Mouse (Mus musculus) cerebellum, adult 8-10 months (tissue): Measurements from ENCODE around the gene Dync1i2.

Source experiments
- DNase-seq: peaks from one replicate; pipeline ENCODE4 v3.0.0; 2022

Gene Dync1i2

GRCm38 (mm10) chr2:71211591-71212359 lies at the start of gene Dync1i2:
Dync1i2 (plus strand) TSS chr2:71211706.
- peak; percentile 92 for DNase-seq

- no peak for DNase-seq
Observed at GRCm38 (mm10) chr2:71162831-71163621, 48.5 kb upstream of the Dync1i2 start.

DNA sequence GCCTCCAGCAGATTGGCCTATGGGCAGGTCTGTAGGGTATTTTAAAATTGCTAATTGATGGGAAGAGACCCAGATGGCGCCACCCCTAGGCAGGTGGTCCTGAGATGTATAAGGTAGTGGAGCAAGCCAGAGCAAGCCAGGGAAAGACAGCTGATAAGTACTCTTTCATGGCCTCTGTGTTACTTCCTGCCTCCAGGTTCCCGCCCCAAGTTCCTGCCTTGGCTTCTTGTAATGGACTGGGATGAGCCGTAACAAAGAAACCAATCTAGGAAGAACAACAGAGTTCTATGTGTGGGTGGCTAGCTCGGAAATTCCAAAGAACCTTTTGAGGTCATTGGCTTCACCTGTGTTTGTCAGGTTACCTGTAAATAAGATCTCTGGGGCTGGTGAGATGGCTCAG lies 44.3 kb upstream of the Dync1i2 start:
- DNase-seq: no peak

DNA sequence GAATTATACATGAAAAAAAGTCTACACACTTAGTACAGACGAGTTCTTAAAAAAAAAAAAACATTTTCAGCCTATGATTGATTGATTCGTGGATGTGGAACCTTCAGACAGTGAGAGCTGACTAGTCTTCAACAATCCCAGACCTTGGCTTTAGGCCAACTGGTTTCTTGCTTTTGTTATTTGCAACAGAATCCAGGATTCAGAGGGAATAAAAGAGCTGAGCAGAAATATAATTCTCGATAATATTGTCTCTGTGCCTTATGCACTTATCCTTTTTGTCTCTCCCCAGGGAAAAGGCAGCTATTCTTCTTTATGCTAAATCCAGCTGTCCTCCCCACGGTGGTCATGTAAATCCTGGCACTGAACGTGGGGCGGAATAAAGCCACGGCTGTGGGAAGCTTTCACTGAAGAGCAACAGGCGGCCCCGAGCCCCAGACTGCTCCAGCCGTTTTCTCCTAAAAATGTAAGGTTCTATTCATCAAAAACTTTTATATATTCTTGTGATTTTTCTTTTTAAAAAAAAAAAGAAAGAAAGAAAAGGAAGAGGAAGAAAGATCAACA lies 43.0 kb upstream of the Dync1i2 start:
- no peak for DNase-seq

DNA sequence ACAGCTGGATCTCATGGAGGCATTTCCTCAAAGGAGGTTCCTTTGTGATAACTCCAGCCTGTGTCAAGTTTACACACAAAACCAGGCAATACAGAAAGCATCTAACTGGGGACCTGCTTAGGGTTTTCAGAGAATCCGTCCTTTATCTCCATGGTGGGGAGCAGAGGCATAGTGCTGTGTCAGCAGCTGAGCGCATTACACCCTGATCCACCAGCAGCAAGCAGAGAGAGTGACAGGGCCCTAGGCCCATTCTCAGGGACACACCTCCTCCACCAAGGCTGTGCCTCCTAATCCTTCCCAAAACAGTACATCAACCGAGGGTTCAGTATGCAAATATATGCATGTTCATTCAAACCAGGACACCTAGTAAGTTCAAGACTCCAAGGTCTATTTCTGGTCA lies 38.5 kb upstream of the Dync1i2 start:
- DNase-seq: no peak

DNA sequence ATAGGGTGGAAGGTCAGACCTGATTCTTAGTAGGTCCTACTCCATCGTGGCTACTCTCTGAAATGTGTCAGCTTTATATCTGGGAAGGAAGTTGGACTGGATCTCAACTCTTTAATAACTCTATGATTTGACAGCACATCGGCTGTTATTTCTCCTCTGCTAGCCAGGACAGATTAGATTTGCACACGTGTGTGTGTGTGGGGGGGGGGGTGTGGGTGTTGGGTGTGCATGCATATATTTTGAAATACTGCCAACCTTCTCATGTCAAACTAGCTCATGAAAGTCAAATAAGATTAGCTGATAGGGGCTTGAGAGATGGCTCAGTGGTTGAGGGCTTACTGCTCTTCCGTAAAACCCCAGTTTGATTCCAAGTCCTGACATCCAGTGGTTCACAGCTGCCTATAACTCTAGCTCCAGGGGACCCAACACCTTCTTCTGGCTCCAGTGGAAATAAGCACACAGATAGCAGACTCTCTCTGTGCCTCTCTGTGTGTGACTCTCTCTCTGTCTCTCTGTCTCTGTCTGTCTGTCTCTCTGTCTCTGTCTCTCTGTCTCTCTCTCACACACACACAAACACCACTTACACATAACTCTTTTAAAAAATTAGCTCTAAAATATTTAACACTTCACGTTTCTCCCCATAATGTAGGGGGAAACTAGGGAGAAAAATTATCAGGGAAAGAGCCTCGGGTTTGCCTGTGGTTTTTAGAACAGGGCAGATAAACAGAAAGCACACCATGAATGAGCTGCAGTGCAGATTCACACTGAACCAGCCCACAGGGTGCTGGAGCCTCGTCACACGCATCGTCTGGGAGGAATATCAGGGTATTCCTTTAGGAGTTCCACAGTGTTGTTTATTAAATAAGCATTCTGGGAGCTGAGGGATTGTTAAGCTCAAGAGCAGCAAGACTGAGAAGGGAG lies 34.9 kb upstream of the Dync1i2 start:
- DNase-seq: no peak

DNA sequence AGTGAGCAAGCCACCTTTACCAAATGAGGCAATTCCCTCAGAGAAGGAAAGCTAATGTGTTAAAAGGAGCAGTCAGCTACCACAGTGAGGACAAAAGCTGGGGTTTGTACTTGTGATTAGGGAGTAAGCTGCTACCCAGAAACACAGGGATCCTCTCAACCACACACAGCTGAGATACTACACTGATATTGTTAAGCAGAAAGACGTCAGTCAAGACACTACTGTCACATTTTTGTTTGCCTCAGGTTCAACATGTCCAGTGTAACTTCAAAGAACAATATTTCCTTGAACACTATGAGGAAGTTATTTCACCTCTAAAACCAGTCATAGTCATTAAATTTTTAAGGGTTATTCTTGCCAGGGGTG lies 34.3 kb upstream of the Dync1i2 start:
- no peak for DNase-seq

DNA sequence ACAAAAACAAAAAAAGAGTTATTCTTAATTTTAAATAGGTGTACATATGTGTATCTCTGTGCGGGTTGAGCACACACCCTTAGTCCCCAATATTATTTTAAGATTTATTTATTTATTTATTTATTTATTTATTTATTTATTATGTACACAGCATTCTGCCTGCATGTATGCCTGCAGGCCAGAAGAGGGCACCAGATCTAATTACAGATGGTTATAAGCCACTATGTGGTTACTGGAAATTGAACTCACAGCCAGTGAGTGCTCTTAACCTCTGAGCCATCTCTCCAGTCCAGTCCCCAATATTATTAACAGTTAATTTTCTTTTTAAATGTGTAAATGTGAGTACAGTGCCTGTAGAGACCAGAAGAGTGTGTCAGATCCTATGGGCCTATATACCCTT lies 33.7 kb upstream of the Dync1i2 start:
- no peak for DNase-seq

- DNase-seq: no peak
Observed at GRCm38 (mm10) chr2:71179716-71180115, 31.8 kb upstream of the Dync1i2 start.

DNA sequence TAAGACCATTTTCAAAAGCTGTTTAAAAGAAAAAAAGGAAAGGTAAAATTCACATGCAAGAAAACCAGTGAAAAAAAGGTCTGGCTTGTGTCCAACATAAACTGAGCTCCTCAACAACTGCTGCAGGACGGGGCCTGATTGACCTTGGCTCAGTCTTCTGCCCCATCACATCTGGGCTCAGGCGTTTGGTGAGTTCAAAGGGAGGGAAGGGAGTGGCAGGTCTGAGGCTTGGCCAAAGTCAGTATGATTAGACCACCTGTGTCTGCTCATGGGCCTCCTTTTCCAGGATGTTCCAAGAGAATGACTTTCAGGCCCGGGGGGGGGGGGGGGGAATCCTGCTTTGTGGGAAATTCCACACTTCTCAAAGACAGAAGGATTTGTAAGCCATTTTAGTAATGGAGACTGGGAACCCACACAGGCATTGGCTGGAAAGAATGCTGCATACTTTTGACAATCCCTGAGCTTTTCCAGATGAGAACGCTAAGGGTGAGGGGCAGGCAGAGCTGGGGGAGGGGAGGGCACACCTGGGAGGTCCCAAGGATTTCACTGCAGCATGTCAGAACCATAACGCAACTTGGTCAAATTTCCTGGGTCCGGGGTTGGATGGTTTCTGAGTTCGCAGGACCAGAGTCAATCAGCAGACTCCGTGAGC lies 30.8 kb upstream of the Dync1i2 start:
- no peak for DNase-seq

DNA sequence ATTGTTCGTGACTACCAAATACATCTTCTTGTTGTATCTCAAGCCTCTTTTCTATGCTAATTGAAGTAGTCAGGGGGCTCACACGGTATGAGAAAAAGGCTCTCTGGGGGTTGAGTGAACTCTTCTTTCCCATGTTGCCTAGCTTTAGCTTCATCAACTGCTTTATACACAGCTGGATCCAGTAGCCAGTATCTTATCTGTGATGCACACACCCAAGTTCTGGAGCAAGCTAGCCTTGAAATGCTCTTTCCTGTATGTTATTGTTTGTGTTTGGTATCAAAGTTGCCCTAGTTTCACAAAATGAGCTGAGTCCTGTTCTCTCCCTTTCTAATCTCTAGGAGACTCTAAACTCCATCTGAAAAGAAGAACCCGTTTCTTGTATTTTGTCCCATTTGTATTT lies 23.6 kb upstream of the Dync1i2 start:
- no peak for DNase-seq

- DNase-seq: no peak
Observed at GRCm38 (mm10) chr2:71188861-71189260, 22.6 kb upstream of the Dync1i2 start.

DNA sequence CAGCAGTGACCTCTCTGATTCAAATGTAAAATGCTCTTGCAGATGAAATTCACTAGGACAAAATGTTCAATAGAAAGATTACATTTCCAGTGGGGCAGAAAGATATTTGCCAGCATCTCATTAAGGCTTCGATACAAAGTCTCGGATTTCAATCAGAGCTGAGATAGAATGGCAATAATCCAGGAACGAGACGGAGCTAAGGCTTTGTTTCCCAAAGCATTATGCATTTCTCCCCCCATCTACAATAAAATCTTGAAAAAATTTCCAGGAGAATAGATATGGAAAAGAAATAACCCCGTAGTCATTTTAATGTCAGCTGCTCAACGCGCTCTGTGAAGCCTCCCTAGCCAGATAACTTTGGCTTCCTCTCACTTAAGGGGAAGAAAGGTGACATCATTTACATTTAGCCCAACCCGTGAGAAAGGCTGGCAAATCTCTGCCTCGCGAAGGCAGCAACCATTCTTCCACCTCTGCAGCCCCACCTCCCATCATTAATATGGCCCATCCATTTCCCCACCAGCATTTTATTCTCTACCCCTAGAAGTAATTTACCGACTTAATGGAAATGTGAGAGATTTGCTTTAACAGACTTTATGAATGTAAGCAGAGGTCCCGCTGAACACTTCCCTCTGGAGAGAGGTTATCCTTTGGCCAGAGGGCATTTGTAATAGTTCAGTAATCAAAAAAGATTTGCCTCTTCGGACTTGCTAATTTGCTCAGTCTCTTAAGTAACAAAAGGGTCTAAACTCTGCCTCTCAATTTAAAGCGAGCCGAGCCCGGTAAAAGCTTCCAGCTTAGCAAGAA lies 19.9 kb upstream of the Dync1i2 start:
- no peak for DNase-seq

- DNase-seq: no peak
Observed at GRCm38 (mm10) chr2:71192195-71192807, 19.2 kb upstream of the Dync1i2 start.

DNA sequence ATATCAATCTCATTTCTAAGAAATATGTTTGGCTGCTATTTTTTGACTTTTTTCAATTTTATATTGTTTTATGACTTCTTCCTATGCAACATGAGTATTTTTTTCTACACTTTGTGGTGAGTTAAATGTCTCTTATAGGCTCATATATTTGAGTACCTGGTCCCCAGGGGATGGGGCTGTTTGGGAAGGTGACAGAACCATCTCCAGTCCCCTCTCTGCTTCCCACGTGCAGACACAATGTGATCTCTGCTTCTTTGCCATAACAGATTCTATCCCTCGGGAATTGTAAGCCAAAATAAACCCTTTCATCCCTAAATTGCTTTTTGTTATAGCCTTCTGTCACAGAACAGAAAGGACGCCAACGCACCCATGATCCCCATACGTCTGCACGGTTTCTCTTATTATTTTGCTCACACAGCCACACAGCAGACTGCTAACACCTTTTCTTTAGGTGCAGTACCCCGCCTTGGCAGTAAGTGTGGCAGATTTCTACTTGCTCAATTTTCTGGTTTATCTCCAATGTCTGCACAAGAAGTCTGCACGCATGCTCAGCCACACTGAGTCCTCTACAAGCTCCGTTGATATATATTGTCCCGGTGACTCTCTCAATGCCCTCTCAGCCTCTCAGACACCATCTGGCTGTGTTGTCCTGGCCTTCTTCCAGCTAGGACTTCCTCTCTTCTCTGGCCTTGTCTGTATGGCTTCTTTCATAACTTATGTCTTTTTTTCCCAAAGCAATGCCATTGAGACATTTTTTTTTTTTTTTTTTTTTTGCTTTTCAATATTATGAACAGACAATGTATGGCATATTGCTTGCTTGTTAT lies 17.2 kb upstream of the Dync1i2 start:
- DNase-seq: peak; percentile 15

- no peak for DNase-seq
Observed at GRCm38 (mm10) chr2:71196947-71197346, 14.6 kb upstream of the Dync1i2 start.

DNA sequence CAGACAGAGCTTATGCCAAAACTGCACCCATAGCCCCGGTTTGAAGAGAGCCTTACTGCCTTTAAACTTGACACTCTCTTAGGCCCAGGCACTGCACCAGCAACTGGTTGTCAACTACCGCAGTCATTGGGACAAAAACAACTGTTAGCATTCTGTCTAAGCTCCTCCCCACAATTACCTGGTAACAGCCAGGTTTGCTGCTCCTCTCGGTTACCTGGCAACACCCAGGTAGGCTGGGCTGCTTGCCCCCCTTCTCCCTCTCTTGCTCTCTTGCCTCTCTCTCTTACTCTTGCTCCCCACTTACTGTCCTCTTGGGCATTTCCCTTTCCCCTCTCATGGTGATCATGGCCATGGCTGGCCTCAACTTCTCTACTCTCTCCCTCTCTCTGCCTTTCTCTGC lies 12.6 kb upstream of the Dync1i2 start:
- no peak for DNase-seq

DNA sequence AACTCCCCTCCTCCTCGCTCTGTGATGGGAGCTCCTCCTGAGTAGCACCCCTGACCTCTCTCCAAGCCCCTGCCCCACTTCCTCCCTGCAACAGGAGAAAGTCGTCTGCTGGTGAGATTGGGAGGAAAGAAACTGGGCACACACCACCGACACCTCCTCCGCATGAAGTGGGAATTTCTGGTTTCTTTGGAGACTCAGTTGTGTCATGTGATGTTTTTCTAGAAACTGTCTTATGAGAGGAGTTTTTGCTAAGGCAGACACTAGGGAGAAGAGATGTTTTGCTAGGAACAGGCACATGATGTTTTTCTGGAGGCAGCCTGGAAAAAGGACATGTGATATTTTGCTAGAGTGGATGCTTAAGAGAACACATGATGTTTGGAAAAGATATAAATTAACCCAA lies 11.0 kb upstream of the Dync1i2 start:
- DNase-seq: no peak

GRCm38 (mm10) chr2:71201886-71202285 lies 9.6 kb upstream of the Dync1i2 start:
- DNase-seq: no peak

- DNase-seq: no peak
Observed at GRCm38 (mm10) chr2:71203819-71204432, 7.6 kb upstream of the Dync1i2 start.
